Mouse (Mus musculus): ENCODE data around the gene Avpr1b.

DNA sequence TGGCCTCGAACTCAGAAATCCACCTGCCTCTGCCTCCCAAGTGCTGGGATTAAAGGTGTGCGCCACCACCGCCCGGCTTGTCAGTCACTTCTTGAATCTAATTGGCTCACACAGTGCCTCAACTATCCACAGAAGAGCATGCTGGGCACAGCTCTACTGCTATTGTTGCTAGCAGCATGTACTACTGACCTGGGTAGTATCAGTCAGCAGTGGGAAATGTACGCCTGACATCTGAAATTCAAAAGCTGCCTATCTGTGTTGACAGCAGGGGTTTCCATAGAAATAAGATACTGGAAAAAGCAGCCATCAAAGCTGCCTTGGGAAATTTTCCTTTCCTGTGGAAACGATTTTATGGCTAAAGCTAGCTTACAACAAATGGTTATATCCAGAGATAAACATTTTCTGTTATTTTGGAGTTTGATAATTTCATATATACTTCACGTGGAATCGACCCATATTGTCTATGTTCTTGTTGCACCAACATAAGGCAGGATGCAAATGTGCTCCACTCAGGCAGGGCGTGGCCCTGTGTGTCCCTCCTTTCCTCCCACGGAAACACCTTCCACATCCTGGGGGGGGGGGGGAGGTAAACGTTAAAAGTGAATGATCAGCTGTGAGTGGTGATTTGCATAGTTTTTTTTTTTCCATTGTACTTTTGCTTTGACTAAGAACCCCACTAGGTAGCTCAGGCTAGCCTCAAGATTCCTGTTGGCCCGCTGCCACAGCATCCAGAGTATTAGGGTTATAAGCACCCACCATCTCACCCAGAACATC is 53.8 kb downstream of the Avpr1b start:
- TF ChIP-seq TAL1 (IDR thresholded peaks at IDR 0.05; ENCODE audit: low read length) (no peak), GATA1 (IDR thresholded peaks at IDR 0.05; ENCODE audit: low read length) (no peak)
